Mouse (Mus musculus): Measurements from ENCODE around the gene Magi3.

Magi3 gene

DNA sequence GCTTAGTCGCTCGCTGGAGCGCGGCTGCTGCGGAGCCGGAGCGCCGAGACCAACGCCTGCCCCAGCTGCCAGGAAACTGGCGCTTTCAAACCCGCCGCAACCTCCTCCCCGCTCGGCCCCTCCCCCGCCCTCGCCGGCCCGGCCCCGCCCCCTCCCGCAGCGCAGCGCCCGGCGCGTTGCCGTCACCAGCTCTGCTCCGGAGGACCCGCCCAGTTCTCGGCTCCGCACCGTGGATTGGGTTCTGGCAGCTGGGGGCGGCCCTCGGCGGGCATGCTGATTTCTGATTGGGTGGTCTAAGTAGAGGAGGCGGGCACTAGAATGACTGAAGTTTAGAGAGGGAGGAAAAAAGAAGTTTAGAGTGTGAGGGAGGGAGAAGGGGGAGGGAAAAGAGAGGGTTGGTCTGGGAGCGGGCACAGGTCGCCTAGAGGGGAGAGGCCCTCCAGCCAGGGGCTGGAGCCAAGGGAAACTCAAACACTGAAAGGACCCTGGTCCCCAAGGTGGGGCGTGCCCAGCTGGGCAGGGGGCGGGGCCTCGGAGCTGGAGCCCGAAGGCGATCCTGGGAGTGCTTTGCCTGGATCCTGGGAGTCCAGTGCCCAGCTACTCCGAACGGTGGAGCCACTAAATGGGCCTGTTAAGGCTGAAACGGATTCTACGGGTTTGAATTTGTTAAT lies at the start of gene Magi3:
Gene Magi3, minus strand, starts transcription at position 80 of the 671 bp plus-strand sequence.
- peak; percentile 97 for DNase-seq

DNA sequence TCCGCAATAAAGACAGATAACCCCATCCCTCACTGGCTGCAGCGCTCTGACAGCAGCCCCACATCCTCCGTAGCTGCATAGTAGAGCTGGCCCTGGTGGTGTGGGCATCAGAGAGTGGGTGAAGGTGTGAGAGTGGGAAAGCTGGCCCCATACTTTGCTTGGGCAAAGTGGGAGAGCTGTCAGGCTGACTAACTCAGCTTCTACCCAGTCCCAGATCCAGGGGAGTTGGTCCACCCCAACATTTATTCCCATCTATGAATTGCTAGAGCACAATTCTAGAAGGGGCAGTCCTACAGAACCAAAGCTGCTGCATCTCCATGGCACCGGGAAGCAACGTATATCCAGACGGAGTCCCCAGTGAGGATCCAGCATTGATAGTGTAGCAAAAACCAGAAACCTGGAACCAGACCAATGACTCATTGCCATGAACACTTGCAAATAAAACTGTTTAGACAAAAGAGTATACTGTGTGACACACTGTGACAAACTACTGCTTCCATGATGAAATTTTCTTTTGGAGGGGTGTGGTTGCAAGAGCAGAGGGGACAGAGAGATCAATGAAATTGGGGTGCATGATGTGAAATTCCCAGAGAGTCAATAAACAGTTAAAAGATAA lies 44.5 kb upstream of the Magi3 start:
- DNase-seq, result no peak

- no peak for DNase-seq
Measured at GRCm38 (mm10) chr3:104260221-104260620, 40.0 kb upstream of the Magi3 start.

DNA sequence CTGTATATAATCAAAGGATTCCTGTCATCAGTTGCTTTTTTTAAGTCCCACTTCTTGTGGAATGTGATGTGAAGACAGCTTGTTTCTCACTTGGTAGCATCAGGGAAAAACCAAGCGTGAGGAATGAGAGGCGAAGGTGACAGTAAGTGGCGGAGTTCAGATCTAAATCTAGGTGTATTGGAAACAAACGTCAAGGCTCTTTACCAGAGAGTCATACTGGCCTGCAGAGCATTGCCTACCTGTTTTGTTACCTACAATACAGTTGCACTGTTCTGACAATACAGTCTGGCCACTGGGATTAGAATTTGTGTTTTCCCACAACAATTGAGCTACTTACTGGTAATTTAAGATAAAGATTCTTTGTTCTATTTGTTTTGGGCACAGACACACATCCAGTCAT lies 39.0 kb upstream of the Magi3 start:
- no peak for DNase-seq

DNA sequence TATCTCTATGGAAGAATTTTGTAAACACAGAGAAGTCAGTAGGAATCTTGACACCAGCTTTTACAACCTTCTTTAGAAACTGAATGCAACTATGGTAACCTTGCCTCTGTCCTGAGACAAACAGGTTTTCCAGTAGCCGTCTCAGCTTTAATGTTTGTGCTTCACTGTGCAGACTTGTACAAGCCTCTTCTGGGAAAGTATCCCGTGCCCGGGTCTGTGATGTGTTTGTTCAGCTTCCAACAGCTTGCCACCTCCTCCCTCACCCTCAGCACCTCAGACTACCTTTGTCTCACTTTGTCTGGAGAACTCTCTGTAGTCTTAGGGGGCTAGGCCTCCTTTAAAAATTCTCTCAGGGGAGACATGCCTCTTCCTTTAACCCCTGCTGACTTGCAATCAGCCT lies 36.9 kb upstream of the Magi3 start:
- no peak for DNase-seq

DNA sequence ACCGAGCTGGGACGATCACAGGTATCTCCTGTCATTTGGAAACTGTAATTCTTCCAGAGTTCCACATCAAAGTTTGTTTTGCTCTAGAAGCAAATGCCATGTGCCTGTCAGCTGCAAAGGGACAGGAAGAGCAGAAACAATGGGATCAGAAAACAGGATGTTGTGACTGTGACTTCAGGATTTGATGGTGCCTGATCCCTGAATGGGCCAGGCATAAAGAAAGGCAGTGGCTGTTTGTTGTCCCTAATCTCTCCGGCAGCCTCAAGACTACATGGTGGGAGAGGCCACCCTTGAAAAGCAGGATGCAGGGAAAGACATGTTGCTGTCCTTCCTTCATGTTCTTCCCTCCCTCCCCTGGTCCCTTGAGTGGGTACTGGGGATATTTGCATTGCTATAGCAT lies 33.6 kb upstream of the Magi3 start:
- no peak for DNase-seq

DNA sequence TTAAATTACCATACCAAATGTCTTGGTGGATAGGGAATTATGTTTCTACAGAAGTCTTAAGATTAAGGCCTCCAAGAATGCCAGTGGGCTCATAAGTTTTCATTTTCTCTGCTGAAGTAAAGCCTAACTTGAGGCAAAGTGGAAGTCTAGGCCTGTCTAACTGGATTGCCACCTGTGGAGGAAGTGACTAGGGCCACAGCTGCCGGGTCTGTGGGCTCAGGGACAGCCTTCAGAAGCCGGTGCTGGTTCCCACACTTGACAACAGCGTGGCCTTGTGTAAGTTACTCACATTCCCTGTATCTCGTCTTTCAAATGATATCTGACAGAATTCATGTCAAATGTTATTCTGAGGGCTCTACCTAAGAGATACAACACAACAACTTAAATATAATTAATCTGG lies 27.7 kb upstream of the Magi3 start:
- DNase-seq, result no peak

GRCm38 (mm10) chr3:104247057-104247456 lies 26.9 kb upstream of the Magi3 start:
- DNase-seq, result no peak

DNA sequence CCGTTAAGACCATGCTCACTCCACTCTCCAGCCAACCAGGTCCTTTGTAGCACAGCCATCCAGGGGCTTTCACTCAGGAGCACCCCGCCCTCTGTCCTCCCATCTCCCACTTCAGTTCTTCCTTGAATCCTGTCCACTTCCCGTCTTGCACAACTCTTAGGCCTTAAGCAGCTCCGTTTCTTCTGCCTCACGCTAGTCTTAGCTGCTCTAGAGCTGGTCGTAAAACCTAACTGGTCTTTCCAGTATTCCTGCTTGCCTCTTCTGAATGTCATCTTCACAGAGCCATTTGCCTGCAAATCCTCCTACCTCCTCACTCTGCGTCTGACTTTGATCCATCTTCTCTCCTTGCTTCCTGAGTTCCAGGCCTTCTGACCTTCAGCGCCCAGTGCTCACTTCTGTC lies 24.2 kb upstream of the Magi3 start:
- no peak for DNase-seq

GRCm38 (mm10) chr3:104243972-104244371 lies 23.8 kb upstream of the Magi3 start:
- DNase-seq, result no peak

DNA sequence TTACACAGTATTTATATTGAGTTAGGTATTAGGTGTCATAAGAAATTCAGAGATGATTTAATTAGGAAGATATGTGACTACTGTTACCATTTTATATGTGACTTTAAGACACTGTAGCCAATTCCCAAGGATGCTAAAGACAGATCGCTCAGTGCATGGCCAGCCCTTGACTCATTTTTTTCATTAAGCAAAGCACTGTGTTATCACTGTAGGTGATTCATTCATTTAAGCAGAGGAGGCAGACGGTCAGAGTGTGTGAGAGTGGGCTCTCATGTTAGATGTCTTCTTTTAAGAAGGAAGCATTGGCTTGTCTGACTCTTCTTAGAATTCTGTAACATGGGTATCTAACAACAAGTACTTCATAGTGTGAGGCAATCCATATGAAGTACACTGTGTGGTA lies 19.6 kb upstream of the Magi3 start:
- DNase-seq, result no peak

DNA sequence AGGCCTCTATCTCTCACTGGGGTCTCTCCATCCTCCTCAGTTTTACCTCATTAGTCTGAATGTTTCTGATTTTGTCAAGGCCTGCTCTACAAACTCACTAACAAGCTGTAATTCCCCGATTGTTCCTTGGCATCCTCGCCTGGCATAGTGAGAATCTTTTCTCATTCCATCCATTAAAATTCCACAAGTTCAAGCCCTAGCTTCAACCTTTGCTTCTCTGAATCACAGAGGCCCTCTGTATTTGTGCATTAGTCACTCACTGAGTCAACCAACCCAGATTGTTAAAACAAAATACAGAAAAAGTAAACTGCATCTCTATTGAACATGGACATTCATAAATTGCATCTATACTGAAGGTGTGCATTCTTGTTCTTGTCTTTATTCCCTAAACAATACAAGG lies 19.2 kb upstream of the Magi3 start:
- no peak for DNase-seq

GRCm38 (mm10) chr3:104237846-104238440 lies 17.8 kb upstream of the Magi3 start:
- no peak for DNase-seq

DNA sequence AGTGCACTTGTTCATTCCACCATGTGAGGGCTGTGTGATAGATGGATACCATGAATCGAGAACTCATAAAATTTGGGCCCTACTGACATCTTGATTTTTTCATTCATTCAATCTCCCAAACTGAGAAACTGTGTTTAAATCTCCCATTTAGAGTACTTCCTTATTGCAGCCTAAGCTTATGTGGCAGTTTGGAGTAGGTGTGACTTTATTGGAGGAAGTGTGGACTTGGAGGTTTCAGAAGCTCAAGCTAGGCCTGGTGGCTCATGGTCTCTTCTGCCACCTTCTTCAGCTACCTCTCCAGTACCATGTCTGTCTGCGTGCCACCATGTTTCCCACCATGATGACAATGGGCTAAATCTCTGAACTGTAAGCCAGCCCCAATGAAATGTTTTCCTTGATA lies 15.9 kb upstream of the Magi3 start:
- DNase-seq, result no peak

DNA sequence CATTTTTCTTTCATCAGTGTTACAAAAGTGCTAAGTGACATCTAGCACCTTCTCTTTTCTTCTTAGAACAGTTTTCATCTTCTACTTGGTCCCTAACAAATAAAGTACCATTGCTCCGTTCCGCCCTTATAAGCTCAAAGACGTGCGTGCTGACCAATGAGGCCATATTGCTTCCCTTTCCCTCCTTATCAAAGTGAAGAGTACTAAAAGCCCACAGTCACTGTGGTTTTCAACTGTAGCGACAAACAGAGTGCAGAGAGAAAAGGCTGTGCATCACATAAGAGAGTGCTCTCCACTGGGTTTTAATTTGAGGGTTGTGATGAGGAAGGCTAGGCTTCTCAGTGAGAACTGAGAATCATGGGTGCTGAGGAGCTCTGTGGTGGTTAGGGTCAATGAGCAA lies 14.9 kb upstream of the Magi3 start:
- DNase-seq, result no peak

DNA sequence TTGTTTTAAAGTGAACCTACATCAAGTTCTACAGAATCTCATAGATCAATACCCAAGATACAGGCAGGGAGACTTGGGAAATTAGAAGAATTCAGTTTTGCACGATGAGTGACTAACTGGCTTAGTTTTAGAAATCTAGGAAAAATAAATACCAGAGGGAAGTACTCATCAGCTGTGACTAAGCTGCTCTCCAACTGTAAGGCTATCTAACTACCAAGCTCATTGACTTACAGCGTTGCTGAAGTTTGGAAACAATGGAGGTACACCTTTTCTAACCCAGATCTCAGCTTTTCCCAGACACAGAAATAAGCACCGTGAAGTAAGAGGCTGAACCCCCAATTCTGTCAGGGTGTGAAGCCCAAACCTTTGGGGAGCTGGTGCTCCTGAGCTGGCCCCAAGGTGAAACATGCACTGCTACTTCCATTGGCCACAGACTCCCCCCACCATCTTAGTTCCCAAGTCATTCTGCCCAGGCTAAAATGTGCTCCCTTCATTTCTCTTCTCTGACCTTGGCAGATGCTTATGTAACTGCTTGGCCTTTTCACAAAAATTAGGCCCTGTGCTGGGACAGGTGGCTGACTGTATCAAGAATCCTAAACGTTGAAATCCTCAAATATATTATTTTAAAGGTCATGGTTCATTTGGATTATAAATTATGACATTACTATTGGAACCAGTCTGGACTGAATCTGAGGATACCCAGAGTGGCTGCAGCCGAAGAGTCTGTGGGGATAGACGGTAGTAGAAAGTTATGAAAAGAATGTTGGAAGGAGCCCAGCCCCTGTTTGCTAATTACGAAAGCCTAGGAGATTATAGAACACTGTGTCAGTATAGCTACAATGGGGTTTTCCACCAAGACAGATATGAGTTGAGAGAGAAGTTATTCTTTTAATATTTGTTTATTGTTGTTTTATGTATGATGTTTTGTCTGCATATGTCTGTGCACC lies 13.5 kb upstream of the Magi3 start:
- no peak for DNase-seq

- no peak for DNase-seq
Measured at GRCm38 (mm10) chr3:104227438-104228111, 7.4 kb upstream of the Magi3 start.

DNA sequence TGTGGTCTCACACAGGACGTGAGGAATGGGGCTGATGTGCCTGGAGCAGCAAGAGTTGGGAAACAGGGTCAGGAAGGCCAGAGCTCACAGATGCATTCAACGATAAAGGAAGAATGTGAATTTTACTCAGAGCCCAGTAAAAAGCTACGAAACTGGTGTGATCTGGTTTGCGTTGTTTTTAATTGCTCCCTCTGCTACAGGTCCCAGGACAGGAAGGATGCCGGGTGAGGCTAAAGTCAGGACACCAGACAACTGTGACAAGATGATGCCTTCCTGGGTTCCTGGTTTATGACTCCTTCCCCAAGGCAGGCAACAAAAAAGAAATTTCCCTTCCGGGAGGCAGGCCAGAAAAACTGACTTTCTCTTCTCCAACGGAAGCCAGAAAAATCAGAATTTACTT lies 6.6 kb upstream of the Magi3 start:
- no peak for DNase-seq

DNA sequence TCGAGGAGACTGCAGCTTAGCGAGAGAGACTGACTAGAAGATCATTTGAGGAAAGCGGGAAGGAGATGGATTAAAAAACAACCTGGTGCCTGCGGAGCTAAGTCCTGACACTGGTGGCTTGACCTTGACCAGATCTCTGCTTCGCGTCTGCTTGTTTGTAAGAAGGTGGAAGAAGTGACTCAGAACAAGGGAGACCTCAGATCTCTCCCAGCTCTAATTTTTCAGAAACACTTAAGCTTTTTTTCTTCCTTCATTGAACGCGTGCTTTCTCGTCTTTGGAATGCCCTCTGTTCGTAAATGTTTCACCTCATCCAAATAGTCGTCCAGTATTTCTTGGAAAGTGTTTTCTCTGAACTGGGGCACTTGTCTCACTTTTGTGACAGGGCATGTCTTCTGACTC lies 982 bp upstream of the Magi3 start:
- no peak for DNase-seq

GRCm38 (mm10) chr3:104219531-104220294 lies 461 bp downstream of the Magi3 start:
- DNase-seq, result peak; percentile 53

- DNase-seq, result peak; percentile 20
Measured at GRCm38 (mm10) chr3:104218926-104219325, 1.2 kb downstream of the Magi3 start.

GRCm38 (mm10) chr3:104189823-104190222 lies 30.4 kb downstream of the Magi3 start:
- DNase-seq, result no peak
